Mouse (Mus musculus): ENCODE data around the gene Bod1. TPM values are rescaled to one million over a fixed set of nuclear protein-coding genes. Genes with fewer than 3 reads are reported as not detected.

Bod1 gene
- total RNA-seq (2021), result 10 to 100 TPM; 68.2 to 70.2 TPM
- long read RNA-seq, experiment 1, transcript Bod1-201 (4 exons, 1,394 nt), result major isoform, 103 of 132 reads
- long read RNA-seq, experiment 1, partial matches to known transcripts, result 20 of 132 reads
- long read RNA-seq, experiment 1, other reads (novel, unspliced or antisense), result 5 of 132 reads
- long read RNA-seq, experiment 2, transcript Bod1-201 (4 exons, 1,394 nt), result major isoform, 144 of 173 reads
- long read RNA-seq, experiment 2, partial matches to known transcripts, result 4 of 173 reads
- long read RNA-seq, experiment 2, other reads (novel, unspliced or antisense), result 22 of 173 reads

- DNase-seq (ENCODE audit: low spot score in 2 of 2), result peak; percentile 67 to 86
Observed at GRCm38 (mm10) chr11:31671354-31672169, at the start of gene Bod1. Gene Bod1, minus strand, starts transcription at chr11:31671885.

- no peak for DNase-seq (ENCODE audit: low spot score in 2 of 2)
Observed at GRCm38 (mm10) chr11:31719090-31719489, 47.4 kb upstream of the Bod1 start.

- DNase-seq (ENCODE audit: low spot score in 2 of 2), result peak in 1 of 2 experiments; percentile 35
Observed at GRCm38 (mm10) chr11:31717926-31718735, 46.4 kb upstream of the Bod1 start.

- peak; percentile 29 to 62 for DNase-seq (ENCODE audit: low spot score in 2 of 2)
Observed at GRCm38 (mm10) chr11:31713641-31714121, 42.0 kb upstream of the Bod1 start.

GRCm38 (mm10) chr11:31713116-31713515 lies 41.4 kb upstream of the Bod1 start:
- DNase-seq (ENCODE audit: low spot score in 2 of 2), result no peak

GRCm38 (mm10) chr11:31707771-31708170 lies 36.1 kb upstream of the Bod1 start:
- DNase-seq (ENCODE audit: low spot score in 2 of 2), result no peak

GRCm38 (mm10) chr11:31703173-31703572 lies 31.5 kb upstream of the Bod1 start:
- no peak for DNase-seq (ENCODE audit: low spot score in 2 of 2)

GRCm38 (mm10) chr11:31701901-31702300 lies 30.2 kb upstream of the Bod1 start:
- DNase-seq (ENCODE audit: low spot score in 2 of 2), result no peak

GRCm38 (mm10) chr11:31699502-31699901 lies 27.8 kb upstream of the Bod1 start:
- no peak for DNase-seq (ENCODE audit: low spot score in 2 of 2)

- no peak for DNase-seq (ENCODE audit: low spot score in 2 of 2)
Observed at GRCm38 (mm10) chr11:31694801-31695200, 23.1 kb upstream of the Bod1 start.

GRCm38 (mm10) chr11:31694109-31694508 lies 22.4 kb upstream of the Bod1 start:
- DNase-seq (ENCODE audit: low spot score in 2 of 2), result no peak

GRCm38 (mm10) chr11:31693322-31693721 lies 21.6 kb upstream of the Bod1 start:
- no peak for DNase-seq (ENCODE audit: low spot score in 2 of 2)

GRCm38 (mm10) chr11:31688956-31689355 lies 17.3 kb upstream of the Bod1 start:
- DNase-seq (ENCODE audit: low spot score in 2 of 2), result no peak

- no peak for DNase-seq (ENCODE audit: low spot score in 2 of 2)
Observed at GRCm38 (mm10) chr11:31684913-31685567, 13.4 kb upstream of the Bod1 start.

GRCm38 (mm10) chr11:31684126-31684525 lies 12.4 kb upstream of the Bod1 start:
- no peak for DNase-seq (ENCODE audit: low spot score in 2 of 2)

GRCm38 (mm10) chr11:31679840-31680381 lies 8.2 kb upstream of the Bod1 start:
- DNase-seq (ENCODE audit: low spot score in 2 of 2), result no peak

GRCm38 (mm10) chr11:31677309-31677708 lies 5.6 kb upstream of the Bod1 start:
- no peak for DNase-seq (ENCODE audit: low spot score in 2 of 2)

GRCm38 (mm10) chr11:31676661-31677252 lies 5.1 kb upstream of the Bod1 start:
- DNase-seq (ENCODE audit: low spot score in 2 of 2), result no peak

- no peak for DNase-seq (ENCODE audit: low spot score in 2 of 2)
Observed at GRCm38 (mm10) chr11:31675430-31675829, 3.7 kb upstream of the Bod1 start.

GRCm38 (mm10) chr11:31672170-31672563 lies 482 bp upstream of the Bod1 start:
- no peak for DNase-seq (ENCODE audit: low spot score in 2 of 2)
